Mouse (Mus musculus): ENCODE results near the gene H2afv.
"Not testable (repeated sequence)": the region's sequence is repeated elsewhere in the genome, so short reads cannot be mapped to it uniquely, and the experiment has no call there.

Gene H2afv

DNA sequence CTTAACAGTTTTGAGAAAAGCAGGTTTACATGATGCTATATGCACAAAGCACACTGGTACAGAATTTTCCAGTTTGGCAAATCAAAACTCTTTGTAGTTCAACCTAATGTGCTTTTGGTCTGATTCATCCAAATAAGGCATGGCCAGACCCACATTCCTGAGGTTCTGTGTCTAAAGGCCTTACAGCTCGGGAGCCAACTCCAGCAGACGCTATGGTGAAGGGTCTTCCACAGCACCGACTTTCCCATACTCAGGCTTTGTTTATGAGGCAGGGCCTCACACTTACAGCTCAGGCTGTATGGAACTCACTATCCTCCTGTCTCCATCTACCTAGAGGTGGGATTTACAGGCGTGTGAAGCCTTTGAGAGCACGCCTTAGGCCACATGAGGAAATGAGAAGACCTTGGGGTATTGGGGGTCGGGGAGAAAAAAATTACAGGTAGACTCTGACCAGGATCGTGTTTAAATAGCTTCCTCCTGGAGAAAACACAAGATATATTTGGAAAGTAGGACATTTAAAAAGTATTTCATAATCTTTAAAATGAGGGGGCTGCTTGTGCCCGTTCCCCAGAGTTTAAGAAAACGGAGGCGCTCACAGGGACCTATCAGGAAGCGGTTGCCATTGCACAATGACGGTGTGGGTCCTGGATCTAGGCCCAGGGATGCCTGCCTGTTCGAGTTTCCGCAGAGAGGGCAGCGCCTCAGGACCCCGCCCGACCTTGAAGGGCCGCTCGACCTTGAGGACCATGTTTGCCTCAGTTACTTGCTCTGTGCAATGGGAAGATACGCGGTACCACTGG is 29.3 kb downstream of the H2afv start, which contains the start of gene Ppia:
Ppia (plus strand) TSS at position 693 of the 800 bp plus-strand sequence.
- no peak for DNase-seq

DNA sequence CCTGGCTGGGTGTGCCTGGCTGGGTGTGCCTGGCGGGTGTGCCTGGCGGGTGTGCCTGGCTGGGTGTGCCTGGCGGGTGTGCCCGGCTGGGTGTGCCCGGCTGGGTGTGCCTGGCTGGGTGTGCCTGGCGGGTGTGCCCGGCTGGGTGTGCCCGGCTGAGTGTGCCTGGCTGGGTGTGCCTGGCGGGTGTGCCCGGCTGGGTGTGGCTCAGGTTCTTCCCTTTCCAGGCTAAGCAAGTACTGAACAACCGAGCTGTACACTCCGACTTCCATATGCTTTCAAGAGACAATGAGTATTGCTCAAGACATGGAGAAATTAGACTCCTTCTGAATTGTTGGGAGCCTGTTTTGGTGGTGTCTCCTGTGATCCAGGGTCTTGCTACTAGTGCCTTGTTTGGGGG is 31.0 kb downstream of the H2afv start:
- no peak for DNase-seq

DNA sequence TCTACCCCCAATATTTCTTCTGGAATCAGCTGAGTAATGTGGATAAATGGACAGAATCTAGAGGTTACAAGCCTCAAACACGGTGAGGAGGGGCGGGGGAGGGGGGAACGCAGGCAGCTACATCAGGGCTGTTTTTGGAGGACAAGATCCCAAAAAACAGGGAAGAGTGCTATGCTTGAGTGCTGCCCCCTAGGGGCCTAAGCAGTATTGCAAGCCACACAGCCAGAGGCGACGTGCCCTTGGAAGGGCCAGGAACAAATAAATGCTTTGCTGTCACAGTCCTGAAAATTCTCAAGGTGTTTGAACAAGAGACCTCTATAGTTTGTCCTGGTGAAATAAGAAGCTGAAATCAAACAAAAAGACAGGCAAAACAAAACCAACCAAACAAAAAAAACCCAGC is 32.6 kb downstream of the H2afv start:
- DNase-seq = peak; percentile 71

DNA sequence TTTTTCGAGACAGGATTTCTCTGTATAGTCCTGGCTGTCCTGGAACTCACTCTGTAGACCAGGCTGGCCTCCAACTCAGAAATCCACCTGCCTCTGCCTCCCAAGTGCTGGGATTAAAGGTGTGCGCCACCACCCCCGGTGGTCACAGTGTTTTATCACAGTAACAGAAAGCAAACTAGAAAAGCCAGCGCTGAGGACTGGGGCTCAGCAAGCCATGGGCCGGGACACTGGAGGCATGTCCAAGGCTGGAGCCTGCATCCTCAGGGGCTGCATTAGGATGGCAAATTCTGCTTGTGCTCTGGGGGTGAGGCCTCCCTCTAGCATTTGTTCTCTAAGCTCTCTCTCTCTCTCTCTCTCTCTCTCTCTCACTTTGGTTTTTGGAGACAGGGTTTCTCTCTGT is 33.5 kb downstream of the H2afv start:
- not testable (repeated sequence) for DNase-seq

DNA sequence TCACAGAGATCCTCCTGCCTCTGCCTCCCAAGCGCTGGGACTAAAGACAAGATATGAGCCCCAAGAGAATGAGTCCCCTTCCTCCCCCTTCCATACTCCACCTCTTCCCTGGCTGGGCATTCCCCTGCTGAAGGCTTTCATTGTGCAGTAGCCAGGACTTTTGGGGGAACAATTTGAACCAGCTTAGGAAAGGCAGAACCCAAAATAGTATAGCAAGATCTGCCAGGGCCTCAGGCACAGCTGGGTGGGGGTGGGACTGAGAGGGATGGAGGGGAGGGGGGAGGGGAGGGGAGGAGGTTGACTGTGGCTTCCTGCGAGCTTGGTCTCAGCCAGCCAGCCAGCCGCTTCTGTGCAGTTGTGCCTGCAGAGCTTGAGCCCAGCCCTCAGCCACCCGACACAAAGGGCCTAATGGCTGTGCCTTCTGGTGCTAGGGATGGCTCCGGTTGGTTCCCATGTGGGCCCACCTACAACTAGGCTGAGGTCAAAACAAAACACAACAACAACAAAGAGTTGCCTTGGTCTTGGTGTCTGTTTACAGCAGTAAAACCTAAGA is 34.1 kb downstream of the H2afv start:
- DNase-seq = no peak

DNA sequence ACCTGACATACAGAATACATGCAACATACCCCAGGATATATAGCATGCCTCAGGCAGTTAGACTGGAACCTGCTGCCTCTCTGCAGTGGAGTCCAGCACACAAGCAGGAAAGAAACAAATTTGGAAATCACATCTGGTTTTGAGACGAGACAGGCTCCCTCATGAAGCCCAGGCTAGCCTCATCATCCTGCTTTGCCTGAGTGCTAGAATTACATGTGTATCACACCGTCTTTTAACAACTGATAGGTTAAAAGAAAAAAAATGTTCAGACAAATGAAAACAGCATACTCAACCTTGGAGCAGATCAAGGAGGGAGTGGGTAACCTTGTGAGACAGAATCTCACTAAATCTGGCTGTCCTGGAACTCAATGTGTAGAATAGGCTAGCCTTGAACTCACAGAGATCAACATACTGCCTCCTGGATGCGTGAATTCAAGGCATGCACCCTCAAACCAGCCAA is 37.1 kb downstream of the H2afv start:
- no peak for DNase-seq

DNA sequence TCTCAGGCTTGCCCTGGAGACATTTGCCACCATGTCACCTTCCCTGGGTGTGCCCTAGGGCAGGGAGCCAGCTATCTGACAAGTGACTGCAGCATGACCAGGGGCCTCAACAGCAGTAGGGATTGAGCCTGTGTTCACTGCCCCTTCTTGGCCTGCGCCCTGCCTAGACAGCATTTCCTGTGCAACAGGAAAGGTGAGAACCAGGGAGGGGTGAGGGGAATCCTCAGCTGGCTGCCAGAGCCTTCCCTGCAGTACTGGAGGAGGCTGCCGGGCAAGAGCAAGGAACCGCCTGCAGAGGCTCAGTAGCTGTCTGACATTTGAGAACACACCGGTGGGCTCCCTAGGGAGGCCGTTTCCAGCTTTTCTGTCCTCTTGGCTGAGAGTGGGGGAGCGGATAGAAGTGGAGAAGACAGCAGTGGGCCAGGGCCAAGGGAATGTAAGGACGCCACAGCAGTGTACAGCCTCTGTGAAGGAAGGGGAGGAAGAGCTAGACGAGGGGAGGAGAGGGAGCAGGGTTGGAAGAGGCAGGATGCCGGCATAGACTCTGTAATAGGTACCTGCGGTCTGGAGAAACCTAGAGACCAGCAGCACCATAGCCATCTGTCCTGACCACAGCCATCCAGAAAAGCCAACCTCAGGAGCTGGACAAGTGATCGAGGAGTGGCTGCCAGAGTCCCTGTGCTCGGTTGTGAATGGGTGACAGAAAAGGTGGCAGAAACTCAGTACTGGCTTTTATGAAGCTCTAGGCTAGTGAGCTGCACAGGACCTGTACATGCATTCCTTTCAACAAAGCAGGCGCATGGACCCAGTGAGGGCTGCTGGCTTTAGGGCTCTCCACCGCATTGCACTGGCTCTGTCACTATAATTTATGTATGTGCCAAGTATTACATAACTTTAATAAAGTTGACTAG is 37.7 kb downstream of the H2afv start:
- peak; percentile 93 for DNase-seq

DNA sequence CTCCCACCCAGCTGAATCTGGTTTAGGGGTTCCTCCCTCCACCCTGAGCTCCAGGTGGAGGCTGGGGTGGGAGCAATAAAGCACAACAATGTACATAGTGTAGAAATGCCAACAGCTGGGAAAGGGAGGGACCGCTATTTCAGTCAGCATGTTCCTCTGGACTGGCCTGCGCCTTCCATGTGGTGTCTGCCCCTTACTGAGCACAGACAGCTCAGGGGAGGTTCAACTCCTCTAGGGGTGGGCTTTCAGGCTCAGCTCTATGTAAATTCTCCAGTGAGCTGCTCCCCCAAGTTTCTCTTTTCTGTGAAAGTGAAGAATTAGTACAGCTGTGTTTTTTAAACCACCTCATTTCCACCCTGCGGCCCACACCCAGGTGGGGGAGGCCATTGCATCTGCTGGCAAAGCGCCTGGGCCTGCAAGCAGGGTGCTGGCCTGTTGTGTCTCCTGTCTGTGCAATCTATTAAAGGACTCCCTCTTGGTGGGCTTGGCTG is 38.6 kb downstream of the H2afv start:
- DNase-seq = no peak

DNA sequence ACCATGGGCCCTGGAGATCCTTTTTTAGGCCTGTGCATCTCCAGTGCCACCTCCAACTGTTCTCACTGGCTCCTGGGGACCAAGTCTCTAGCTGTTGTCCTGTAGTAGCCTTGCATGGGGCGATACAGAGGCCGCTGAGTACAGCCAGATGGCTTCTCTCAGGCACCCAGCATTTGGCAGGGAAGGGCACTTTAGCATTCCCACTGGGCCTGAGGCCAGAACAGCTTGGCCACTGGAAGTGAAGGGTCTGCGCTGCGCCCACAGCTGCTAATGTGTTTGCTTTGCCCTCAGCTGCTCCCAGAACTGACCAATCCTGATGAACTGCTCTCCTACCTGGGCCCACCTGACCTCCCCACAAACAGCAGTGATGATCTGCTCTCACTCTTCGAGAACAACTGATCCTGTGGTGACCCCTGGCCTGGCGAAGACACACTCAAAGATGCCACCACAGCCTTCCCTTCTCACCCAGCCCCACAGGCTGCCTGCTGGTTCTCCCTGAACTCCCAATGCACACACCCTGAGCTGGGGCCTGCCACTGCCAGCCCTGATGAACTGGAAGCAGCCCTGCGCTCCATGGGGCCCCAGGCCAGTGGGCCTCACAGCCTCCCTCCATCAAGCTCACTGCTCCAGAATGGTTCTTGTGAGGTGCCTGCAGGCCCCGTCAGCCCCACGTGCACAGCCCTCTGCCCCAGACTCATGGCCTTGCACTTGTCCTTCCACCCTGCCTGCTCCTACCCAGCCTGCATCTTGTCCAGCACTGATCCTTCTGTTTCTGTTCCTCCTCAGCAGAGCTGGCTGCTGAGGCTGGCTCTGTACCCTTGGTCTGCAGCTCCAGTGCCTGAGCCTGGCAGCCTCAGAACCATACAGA is 39.3 kb downstream of the H2afv start:
- no peak for DNase-seq

DNA sequence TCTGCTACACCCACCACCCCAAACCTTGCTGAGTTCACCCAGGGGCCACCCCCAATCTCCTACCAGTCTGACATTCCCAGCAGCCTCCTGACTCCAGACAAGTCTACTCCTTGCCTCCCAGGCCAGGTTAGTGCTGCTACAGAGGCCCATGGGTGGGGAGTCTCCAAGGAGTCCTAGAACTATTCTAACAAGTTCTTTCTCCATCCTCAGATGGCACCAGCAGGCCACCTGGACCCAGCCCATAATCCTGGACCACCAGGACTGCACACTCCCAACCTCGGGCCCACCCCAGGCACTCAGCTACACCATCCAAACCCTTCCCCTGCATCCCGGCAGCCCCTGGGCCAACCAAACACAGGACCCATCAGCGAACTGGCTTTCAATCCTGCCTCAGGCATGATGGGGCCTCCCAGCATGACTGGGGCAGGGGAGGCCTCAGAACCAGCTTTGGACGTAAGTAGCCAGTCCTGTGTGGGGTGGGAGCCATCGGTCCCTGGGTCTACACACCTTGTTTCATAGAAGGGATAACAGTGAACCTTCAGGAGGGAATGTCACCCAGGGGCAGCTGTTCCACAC is 40.3 kb downstream of the H2afv start:
- DNase-seq = no peak

DNA sequence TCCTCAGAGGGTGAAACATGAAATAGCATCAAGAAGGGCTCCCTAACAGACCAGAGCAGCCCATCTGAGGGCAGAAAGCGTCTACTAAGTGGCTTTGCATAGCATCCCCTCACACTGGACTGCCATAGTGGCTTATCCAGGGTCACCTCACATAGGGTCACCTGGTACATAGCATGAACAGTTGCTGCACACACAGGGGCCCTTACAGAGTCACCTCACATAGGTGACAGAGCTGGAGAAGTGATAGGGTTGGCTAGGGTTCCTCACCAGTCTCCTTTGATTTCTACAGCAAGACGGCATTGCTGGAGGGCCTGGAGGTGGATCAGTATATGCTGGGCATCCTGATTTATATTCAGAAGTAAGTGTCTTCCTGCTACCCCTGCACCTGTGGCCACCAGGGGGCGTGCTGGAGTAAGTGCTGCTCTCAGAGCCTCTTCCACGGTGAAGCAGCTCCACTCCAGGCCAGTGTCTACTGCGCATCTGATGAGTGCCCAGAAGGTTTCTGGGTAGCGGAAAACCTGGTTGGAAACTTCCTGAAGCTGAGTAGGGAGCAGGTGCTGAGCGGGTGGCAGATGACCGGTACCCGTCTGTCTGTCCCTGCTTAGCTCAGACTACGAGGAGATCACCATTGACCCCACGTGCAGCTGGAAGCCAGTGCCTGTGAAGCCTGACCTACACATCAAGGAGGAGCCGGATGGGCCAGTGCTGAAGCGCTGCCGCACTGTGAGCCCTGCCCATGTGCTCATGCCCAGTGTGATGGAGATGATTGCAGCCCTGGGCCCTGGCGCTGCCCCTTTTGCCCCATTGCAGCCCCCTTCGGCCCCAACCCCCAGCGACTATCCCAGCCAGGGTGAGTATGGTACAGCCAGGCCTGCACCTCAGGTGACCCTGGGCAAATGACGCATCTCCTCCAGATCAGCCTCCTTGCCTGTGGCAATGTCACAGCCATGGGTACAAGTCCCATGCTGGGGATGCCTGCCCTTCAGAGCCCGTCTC is 41.4 kb downstream of the H2afv start:
- DNase-seq = peak; percentile 57

DNA sequence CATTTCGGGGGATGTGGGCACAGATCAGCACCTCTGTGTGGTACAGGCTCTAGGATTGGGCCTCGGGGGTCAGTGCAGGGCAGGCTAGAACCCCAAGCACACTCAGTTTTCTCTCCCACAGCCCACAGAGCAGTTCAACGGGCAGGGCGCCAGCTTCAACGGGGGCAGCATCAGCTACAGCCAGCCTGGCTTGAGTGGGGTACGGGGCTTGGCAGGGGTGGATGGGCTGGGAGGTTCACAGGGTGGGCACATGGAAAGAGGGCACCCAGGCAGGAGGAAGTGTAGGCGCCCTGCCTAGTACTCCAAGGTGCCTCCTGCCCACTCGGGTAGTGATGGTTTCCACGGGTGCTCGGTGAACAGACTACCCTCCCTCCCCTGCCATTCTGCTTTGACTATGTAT is 46.1 kb downstream of the H2afv start:
- DNase-seq = no peak

DNA sequence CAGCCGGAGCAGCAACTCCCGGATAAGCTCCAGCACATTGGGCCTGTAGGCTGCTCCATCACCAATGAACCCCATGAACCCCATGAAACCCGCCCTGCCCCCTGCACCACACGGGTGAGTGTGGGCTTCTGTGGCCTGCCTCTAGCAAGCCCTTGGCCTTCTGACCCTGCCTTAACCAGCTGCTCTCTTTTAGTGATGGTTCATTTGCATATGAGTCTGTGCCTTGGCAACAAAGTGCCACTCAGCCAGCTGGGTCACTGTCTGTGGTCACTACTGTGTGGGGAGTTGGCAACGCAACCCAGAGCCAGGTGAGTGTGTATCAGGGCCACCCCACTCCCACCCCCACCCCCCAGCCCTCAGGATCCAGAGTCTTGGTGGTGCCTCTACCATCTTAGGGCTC is 48.7 kb downstream of the H2afv start:
- peak; percentile 40 for DNase-seq

DNA sequence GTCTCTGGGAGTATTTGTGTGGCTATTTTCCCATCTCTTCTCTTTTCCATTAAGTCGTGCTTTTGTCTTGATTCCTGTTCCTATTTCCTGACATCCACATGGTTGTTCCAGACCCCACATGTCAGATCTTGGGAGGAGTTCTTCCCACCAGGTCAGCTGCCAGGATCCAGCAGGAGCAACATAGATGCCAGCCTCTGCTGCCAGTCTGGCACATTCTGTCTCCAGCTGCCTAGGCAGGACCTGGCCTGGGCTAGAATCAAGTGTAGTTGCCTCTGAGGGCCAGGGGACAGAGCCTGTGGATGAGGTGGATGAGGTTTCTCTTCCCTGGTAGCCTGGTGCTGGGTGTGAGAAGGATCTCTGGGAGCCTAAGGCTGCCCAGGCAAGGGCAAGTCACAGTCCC is 50.4 kb downstream of the H2afv start:
- DNase-seq = no peak

DNA sequence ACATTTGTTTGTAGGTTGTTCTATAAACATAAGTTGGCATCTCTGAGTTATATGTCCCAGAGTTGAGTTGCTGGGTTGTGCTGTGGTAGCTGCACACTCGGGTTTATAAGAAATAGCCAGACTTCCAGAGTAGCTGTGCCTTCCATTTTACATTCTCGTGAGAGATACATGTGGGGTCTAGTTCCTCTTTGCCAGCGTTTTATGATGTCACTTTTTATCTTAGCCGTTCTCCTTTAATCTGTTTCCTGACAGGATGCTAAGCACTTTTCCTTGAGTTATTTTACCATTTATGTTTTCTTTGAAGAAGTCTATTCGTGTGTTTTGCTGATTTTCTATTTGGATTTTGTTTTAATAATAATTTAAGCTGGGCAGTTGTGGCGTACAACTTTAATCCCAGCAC is 51.4 kb downstream of the H2afv start:
- DNase-seq = no peak

DNA sequence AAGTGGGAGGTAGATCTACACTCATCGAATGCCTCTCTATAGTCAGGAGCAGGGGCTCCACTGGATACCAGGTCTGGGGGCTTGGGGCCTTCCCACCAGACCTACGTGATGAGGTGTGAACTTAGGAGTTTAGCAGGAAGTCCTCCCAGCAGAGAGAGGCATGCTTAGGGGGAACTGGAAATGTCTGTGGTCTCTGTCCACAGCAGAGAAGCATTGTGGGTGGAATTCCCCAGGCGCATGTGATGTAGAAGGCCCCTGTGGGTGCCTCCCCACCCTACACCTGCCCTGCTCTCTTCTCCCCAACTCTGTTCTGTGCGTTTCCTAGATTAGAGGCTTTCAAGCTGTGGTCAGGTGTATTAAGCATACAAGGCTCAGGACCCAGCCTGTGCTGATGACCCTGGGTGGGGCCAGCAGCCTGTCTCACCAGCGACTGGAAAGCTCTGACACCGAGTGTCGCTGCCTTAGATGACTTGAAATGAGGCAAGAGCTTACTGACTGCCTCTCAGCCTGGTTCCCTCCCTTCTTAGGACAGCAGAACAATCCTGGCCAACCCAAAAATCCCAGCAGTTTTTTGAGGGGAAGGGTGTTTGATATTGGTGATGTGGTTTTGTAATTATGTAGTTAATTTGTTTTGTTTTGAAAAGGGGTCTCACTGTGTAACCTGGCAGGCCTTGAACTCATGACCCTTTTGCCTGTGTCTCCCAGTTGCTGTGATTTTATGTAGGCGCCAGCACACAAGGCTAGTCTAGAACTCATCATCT is 52.5 kb downstream of the H2afv start:
- no peak for DNase-seq

DNA sequence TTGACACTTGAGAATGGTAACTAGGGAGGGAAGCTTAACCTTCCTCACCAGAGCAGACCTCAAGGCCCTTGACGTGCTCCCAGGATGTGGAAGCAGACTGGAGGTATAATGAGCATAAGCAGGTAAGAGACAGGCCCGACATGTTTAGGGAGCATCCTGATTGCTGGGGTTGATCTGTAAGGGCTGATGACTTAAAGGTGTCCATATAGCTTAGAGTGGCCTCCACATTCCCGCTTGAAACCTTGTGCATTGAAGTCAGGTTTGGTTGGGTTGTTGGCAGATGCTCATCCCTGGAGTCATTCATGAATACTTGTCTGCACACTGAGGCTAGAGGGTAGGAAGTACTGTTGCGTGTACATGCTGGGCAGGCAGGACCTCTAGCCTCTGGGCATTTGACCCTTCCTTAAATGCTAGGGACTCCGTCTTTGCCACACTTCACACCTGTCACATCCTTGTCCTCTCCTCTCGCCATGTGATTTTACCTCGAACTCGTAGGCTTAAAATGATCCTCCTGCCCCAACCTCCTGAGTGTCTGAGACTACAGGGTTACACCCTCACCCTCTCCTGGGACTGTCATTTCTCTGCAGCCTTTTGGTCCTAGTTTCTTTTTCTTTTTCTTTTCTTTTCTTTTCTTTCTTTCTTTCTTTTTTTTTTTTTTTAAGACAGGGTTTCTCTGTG is 53.7 kb downstream of the H2afv start:
- no peak for DNase-seq

DNA sequence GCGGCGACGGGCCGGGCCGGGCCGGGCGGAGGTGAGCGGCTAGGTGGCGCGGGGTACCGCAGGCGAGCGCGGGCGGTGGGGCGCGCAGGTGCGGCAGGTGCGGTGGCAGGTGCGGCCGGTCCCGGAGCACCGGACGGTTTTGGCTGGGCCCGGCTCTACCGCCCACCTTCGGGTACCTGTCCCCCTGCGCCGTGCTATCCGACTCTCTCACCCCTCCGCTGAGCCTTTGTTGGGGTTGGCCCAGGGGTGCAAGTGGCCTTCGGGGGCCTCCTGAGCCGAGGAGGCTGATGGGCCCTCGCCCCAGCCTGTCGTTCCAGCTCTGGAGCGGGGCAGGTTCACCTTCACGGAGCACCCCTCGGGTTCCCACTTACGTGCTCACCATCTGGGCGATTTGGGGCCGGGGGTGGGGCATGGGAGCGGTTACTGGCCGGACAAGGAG is 54.7 kb downstream of the H2afv start:
- DNase-seq = no peak

DNA sequence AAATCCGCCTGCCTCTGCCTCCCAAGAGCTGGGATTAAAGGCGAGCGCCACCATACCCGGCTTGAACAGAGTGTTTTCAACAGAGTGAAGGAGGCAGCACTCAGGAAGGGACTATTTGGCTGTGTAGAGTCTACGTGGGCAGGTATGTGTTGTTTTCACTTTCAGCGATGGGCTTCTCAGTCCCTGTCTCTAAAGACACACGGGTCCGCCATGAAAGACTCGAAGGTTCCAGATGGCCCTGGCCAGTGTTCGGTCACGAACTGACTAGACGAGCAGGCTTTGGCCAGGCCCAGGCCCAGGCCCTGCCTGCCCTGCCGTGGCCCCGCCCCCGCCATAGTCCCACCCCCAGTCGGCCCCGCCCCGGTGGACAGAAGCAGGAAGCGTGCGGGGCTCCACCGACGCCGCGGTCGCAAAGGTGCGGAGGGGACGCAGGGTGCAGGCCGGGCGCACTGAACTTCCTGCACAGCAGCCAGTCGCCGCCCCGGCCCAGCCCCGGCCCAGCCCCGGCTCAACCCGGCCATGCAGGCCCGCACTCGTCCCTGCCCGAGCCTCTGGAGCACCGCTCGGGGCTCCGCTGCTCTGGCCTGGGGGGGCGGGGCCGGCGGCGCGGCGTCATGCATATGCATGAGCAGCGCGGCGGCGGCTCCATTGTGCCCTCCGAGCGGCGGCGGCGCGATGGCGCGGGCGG is 55.4 kb downstream of the H2afv start, which contains the start of gene Zmiz2:
Zmiz2 (plus strand) TSS at position 349 of the 688 bp plus-strand sequence.
- peak; percentile 95 for DNase-seq

Measured in kidney, adult 11 months (tissue).